Mouse (Mus musculus): ENCODE measurements at regions not wholly inside any gene's neighbourhood (a gene's known extent, or its start where the extent isn't known, plus 50 kb on each side); places are given as distances from the start of the nearest gene placed in this dataset.

GRCm38 (mm10) chr10:84214812-84215211 is 225.6 kb downstream of the Nuak1 start:
- TF ChIP-seq EP300 (optimal IDR thresholded peaks at IDR 0.05) = no peak
- TF ChIP-seq CTCF (IDR thresholded peaks at IDR 0.05; ENCODE audit: low read depth) = no peak
